Mouse (Mus musculus): Measurements from ENCODE around the gene Liph. TPM values are rescaled to one million over a fixed set of nuclear protein-coding genes. Genes with fewer than 3 reads are reported as not detected.
"Not testable (repeated sequence)": the region's sequence is repeated elsewhere in the genome, so short reads cannot be mapped to it uniquely, and the experiment has no call there.

Liph gene
- total RNA-seq, 2 experiments from 2014 or later = 0.22 to 0.66 TPM

DNA sequence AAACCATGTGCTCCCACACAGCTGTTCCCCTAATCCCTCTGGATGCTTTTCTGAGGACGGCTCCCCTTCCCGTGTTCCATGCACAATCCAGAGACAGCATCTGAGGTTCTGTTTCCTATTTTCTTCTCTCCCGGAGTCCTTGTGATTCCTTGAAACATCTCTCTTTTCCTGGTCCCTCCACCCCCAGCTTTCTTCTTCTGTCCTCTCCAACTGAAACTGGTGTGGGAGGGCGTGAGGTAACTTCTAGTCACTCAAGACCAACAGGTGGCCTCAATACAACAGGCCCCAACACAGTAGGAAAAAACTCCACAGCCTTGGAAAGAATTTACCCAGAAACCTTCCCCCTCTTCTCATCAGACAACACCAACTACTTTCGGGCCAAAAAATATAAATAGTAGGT is 18.1 kb downstream of the Liph start:
- no peak for DNase-seq (ENCODE audit: low spot score in 2 of 2)

DNA sequence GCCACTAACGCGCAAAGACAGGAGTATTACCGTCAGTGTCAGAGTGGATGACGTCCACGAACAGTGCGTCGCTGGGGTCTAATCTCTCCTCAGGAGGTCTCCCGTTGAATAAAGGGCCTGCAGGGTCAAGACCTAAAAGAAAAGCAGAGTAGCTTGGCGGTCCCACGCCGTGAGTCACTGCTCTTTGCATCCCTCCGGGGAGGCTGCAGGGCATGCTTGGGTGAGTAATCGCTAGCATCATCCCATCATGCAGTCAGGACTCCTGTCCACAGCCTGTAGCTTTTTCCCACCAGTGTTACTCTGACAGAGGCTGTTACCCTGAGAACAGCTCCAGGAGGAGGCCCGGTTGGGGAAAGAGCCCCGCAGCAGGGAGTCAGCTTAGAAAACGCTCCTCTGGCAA is 19.3 kb downstream of the Liph start:
- DNase-seq (ENCODE audit: low spot score in 2 of 2) = peak in 1 of 2 experiments; percentile 16

DNA sequence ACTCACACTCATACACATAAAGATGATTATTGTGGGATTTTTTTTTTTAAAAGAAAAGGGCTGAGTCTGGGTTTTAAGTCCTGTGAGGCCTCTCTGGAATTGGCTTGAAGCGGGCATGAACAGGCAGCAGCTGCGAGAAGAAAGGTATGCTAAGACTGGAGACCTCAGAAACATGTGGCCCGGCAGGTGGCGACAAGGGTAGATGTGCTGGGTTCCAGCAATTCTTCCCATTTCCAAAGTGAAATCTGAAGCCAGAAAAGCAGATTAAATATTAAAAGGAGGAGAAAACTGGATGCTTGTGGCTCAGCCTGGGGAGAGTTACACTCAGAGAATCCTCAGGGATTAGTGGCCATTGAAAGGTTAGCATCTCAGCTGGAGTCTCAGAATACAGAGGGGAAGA is 24.0 kb downstream of the Liph start:
- no peak for DNase-seq (ENCODE audit: low spot score in 2 of 2)

DNA sequence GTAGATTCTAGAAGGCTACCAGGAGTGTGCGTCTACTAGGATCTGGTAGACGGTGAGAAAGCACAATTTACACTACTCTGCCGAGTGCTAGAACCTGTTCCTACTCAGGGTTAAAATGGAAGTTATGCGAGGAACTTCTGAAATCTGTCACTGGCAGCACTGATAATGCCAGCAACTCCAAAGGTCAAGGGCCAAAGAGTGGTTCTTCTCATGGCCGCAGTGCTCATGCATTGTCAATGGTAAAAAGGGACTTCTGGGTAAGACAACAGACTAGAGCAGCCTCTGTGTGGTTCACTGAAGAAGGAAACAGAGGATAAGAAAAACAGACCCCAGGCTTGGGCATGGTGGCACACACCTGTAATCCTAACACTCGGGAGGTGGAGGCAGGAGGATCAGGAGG is 24.9 kb downstream of the Liph start:
- peak in 1 of 2 experiments; percentile 12 for DNase-seq (ENCODE audit: low spot score in 2 of 2)

DNA sequence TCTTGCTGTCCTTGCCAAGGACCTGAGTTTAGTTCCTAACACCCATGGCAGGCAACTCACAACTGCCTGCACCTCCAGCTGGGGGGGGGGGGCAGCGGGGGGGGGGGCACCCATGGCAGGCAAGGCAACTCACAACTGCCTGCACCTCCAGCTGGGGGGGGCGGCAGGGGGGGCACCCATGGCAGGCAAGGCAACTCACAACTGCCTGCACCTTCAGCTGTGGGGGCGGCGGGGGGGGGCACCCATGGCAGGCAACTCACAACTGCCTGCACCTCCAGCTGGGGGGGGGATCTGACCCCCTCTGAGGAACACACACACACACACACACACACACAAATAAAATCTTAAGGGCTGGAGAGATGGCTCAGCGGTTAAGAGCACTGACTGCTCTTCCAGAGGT is 25.6 kb downstream of the Liph start:
- no peak for DNase-seq (ENCODE audit: low spot score in 2 of 2)

DNA sequence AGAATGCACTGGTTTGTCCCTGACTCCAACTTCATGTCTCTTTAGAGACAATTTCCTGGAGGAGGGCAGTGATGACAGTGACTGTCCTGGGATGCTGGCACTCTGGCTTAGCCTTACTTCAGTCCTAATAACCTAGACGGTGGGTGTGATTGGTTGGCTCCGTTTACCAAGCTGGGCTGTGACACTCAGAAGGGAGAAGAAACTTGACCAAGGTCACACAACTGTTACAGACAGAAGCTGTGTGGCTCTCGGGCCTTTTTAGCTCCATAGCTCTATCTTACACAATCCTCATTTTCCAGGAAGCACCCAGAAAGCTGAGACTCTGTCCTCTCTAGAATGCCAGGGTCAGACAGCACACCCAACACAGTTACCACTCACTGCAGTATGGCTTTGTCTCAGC is 29.9 kb downstream of the Liph start:
- DNase-seq (ENCODE audit: low spot score in 2 of 2) = peak in 1 of 2 experiments; percentile 20

DNA sequence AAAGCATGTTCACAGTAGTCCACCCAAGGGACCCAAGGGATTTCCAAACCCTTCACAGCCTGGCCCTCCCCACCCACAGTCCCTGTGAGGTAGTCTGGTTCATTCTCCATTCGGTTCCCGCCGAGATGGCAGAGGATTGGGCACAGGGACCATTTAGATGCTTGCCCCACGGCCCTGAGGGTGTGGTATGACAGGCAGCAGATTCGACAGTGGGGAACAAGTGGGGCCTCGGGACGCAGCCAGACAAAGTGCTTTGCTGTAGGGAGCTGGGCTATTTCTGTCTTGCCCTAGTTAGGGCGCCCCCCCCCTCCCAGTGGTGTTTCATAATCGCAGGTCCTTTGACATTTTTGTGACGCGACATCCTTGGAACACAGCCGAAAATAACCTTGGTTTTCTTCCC is 39.9 kb downstream of the Liph start:
- DNase-seq (ENCODE audit: low spot score in 2 of 2) = peak; percentile 24 to 28

DNA sequence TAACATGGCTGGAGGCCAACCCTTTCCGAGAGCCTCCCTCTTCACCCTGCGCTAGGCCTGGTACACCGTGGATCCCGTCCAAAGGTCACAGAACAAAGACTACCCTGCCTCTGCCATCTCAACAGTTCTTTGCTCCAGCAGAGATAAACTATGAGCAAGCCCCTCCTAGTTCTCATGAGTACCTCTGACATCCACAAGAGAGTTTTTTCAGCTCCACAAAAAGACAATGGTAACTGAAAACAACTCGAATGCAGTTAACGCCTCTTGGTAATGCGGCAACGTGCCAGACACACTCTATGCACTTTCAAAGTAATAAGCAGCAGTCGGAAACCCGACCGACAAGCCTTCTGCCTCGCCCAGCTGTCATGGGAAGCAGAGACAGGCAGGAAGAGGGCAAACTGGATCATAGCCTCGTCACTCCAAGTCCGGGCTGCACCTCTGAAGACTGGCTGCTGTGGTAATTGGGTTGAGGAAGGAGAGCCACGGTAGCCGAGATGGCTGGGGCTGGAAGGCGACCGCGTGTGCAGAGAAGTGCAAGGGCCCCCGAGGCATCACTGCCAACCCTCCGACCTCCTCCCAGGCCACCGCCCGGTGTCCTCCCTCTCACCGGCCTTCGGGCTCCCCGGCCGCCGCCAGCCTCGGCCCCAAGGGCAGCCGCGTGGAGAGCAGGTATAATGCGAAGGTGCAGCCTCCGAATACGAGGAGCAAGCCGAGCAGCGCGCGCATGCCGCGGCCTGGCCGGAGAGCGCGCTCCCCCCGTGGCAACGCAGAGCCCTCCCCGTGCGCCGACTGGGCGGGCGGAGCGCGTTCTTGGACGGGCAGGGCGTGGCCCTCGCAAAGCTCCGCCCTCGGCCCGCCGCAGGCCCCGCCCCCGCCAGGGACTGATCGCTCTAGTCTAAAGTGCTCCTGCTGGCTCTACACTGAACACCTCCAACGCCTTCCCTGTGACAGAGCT is 48.4 kb downstream of the Liph start, which contains the start of gene Tmem41a:
TSS of gene Tmem41a (minus strand) at position 792 of the 955 bp plus-strand sequence.
- peak; percentile 92 for DNase-seq (ENCODE audit: low spot score in 2 of 2)

DNA sequence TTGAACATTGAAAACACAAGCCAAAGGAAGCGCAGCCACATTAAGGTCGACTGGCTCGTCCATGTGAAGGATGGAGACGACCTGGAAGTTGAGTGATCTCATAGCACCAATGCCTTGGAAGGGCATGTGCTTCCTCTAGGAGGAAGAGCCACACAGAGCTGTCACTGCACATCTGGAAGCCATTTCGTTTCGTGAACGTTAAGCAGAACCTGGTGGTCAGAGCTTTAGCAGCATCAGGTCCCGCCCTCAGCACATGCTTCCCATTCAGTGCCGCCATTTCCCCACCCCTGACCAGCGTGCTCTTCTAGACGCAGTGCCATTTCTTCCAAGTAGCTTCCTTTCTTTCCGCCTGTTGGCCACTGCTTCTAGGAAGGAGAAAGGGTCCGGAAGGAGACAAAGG is 67.0 kb downstream of the Liph start:
- DNase-seq (ENCODE audit: low spot score in 2 of 2) = no peak

DNA sequence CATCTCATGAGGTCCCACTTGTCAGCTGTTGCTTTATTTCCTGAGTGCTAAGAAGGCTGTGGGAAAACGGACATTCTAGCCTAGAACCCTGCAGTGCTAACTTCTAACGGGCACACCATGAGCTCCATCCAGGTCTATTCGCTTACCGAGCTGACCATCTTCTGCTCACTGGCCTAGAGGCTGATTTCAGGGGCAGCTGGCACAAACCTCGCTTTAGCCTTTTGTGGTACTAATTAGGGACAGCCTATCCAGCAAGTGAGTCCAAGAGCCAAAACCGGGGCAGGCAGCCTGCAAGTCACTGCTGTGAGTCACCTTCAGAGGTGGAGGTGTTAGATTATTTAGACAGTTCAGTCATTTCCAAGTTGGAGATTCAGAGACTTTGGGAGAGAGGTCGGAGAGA is 78.8 kb downstream of the Liph start:
- DNase-seq (ENCODE audit: low spot score in 2 of 2) = no peak

DNA sequence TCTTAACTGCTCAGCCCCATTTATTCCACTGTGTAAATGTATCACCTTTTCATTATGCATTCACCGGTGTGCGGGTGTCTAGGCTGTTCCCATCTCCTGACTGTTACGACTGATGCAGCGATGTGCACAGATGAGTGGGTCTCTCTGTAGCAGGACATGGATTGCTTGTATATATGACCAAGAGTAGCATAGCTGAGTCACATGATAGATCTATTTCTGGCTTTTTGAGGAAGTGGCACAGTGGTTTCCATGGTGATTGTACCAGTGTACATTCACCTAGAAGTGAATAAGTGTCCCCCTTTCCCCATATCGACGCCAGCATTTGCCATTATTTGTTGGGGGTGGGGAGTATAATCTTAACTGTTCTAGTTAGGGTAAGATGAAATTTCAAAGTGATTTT is 82.1 kb downstream of the Liph start:
- no peak for DNase-seq (ENCODE audit: low spot score in 2 of 2)

DNA sequence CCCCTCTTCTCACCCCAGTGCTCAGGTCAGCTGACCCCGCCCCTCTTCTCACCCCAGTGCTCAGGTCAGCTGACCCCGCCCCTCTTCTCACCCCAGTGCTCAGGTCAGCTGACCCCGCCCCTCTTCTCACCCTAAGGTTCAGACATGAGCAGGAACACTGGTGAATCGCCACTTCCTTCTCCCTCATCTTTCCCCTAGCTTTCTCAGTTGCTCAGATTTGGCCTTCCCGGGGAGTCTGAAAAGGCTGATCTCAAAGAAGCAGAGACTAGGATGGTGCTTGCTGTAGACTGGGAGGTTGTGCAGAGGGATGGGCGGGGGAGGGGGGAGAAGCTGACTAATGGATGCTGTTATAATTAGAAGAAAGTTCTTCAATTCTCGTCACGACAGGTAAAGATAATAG is 86.6 kb downstream of the Liph start:
- not testable (repeated sequence) for DNase-seq (ENCODE audit: low spot score in 2 of 2)

DNA sequence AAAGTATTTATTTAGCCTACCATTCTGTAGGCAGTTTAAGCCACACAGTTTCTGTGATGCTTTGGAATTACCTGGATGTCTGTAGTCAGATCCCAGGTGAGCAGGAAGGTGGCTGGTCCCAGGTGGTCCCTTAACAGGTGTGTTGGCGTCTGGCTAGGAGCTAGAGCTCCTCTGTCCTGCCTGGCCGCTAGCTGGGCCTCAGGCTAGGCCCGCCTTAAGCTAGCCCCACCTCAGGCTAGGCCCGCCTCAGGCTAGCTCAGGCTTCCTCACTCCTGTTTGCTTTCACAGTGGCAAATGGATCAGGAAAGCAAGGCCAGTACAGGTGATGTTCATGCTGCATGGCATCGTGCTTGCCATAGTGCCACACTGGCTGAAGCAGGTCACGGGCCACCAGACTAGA is 88.6 kb downstream of the Liph start:
- no peak for DNase-seq (ENCODE audit: low spot score in 2 of 2)

DNA sequence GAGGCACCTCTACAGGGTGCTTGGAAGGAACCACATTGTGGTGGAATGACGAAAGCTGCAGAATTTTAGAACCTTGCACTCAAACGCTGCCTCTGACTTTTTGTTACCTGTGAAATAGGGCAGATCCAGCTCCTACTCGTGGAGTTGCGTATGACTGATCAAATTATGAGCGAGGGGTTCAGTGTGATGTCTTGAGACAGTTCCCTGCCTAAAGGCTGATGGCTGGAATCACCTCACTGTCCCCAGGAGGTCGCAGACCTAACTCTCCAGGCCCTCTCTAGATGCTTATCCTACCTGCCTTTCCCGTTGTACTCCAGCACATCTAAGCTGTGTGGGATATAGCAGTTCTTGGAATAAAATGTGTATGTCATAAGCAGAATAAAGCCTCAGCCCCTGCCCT is 89.5 kb downstream of the Liph start:
- DNase-seq (ENCODE audit: low spot score in 2 of 2) = no peak

DNA sequence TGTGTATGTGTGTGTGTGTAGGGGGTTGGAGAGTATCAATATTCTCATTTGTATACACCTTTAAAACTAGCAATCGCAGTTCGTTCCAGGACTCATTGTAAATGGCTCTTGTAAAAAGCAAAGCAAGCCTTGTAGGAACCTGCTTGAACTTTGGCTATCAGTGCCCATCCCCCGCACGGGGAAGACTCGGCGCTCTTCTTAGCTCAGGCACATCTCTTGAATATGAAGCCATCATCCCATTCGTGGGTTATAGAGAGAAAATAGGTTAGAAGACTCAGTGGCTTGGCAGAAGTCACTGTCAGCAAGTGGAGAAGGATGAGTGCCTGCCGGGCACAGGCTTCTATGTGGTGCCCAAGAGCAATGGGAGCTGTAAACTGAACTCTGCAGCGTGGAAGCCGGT is 90.8 kb downstream of the Liph start:
- no peak for DNase-seq (ENCODE audit: low spot score in 2 of 2)

Other genes with a start within 250 kb of the Liph start
- 10 to 100 TPM; 31.4 to 36.6 TPM for gene Ehhadh, start 207.9 kb downstream of the Liph start, total RNA-seq (2021)
- under 1 TPM; 0.70 to 0.77 TPM for gene Map3k13, start 201.3 kb downstream of the Liph start, total RNA-seq (2021)
- 10 to 100 TPM; 15.5 to 22.7 TPM for gene Tmem41a, start 48.1 kb downstream of the Liph start, total RNA-seq (2021)
- gene Senp2, start 13.8 kb upstream of the Liph start, total RNA-seq (2021) = 10 to 100 TPM; 52.9 to 71.5 TPM
- 10 to 100 TPM; 10.6 to 11.2 TPM for gene Igf2bp2, start 167.6 kb upstream of the Liph start, total RNA-seq (2021)

Data from adrenal gland, adult 18-20 months (tissue).